Mouse (Mus musculus): ENCODE results near the gene D630045J12Rik. TPM values are rescaled to one million over a fixed set of nuclear protein-coding genes. Genes with fewer than 3 reads are reported as not detected.

The D630045J12Rik gene
- polyA plus RNA-seq, 2 experiments, result 0.10 to 0.31 TPM

DNA sequence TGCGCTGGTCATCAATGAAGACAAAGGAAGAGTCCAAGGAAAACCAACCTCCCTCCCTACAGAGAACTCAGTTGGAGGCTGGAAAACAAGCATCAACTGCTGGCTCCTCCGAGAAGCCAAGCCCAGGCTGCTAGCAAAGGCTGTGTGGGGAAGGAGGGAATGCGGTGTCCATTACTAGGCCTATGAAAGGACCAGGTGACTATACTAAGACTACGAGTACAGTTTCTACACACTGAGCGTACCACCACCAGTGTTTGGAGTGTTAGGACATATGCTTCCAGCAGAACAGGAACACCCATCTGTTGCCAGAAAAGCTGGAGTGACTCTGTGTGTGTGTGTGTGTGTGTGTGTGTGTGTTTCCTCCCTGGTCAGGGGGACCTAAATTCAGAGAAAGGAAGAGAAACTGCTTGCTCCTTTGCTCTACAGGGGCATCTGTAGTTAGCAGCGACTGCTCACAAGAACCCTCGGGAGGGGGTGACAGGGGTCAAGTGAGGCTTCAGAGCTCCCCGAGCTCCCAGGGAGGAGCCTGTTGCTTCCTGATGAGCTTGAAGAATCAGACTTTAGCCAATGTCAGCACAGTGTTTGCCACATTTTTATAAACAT is 108.2 kb downstream of the D630045J12Rik start:
- H3K4me2 ChIP-seq (ENCODE audit: low read depth), result no peak overlapping the region
- no peaks in the 10 kb centered on the region for H3K36me3 ChIP-seq (replicated peaks; ENCODE audit: control insufficient read depth, insufficient read depth, low read depth)
- H3K4me3 ChIP-seq (ENCODE audit: insufficient read depth in 1 of 2, low read depth in 2 of 2, low read length in 2 of 2), result no peak overlapping the region
- H3K9ac ChIP-seq (replicated peaks), result no peak overlapping the region
- WGBS (ENCODE audit: insufficient replicate concordance), result 64% methylated on average over 8 of the region's 8 CpGs
- no peak for TF ChIP-seq EP300 (IDR thresholded peaks at IDR 0.05; ENCODE audit: low read depth)
- no peak for TF ChIP-seq CTCF (IDR thresholded peaks at IDR 0.05; ENCODE audit: low read depth)
- no peak for ATAC-seq (ENCODE audit: insufficient read depth)
- H3K27ac ChIP-seq, result no peak overlapping the region
- DNase-seq (ENCODE audit: low read depth in 3 of 3, low spot score in 3 of 3), result no peak
- H3K27me3 ChIP-seq (ENCODE audit: control insufficient read depth, insufficient read depth, low read length), result no peaks in the 10 kb centered on the region
- H3K4me1 ChIP-seq (replicated peaks; ENCODE audit: control insufficient read depth in 2 of 2, insufficient read depth in 2 of 2, low read length in 1 of 2), result peaks cover 0 to 8% of the 10 kb centered on the region in 2 experiments; a peak in 2 of 4 replicates
- H3K9me3 ChIP-seq (ENCODE audit: control insufficient read depth, low read length), result no peaks in the 10 kb centered on the region

DNA sequence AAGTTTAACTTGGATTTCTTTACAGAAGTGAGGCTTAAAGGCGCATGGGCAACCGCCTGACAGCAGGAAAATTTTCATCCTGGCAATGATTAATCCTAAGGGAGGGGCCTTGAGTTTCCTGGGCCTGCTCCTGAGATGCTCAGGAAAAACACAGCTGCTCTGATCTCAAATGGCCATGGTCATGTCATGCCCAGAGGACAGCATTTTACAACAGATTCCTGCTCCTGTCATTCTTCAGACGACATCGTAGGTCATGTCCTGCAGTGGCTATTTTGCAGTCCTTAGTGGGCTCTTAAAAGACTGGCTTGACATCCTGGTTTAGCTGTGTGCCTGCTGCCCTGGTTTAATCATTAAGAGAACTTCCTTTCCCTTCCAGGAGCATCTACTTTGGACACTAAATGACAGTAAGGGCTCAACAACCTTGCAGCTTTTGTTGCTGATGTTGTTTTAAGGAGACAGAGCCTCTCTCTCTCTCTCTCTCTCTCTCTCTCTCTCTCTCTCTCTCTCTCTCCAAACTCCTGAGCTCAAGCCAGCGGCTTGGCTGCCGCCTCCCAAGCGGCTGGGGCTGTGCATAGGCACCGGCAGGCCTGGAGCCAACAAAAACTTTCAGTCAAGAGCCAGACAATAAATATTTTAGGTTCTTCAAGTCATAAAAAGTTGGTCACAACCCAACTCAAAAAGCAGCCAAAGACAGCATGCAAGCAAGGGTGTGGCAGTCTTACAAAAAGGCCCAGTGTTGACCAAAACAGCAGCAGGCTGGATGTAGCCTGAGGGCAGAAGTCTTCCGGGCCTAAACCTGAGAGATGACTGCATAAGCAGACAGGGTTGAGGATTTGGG is 109.4 kb downstream of the D630045J12Rik start:
- no peak for TF ChIP-seq CTCF (IDR thresholded peaks at IDR 0.05; ENCODE audit: low read depth)
- TF ChIP-seq EP300 (IDR thresholded peaks at IDR 0.05; ENCODE audit: low read depth), result no peak
- DNase-seq (ENCODE audit: low read depth in 3 of 3, low spot score in 3 of 3), result no peak
- no peak overlapping the region for H3K4me2 ChIP-seq (ENCODE audit: low read depth)
- ATAC-seq (ENCODE audit: insufficient read depth), result no peak
- H3K27me3 ChIP-seq (ENCODE audit: control insufficient read depth, insufficient read depth, low read length), result no peaks in the 10 kb centered on the region
- peaks cover 0 to 8% of the 10 kb centered on the region in 2 experiments; a peak in 2 of 4 replicates for H3K4me1 ChIP-seq (replicated peaks; ENCODE audit: control insufficient read depth in 2 of 2, insufficient read depth in 2 of 2, low read length in 1 of 2)
- no peaks in the 10 kb centered on the region for H3K36me3 ChIP-seq (replicated peaks; ENCODE audit: control insufficient read depth, insufficient read depth, low read depth)
- no peak overlapping the region for H3K27ac ChIP-seq
- H3K9me3 ChIP-seq (ENCODE audit: control insufficient read depth, low read length), result no peaks in the 10 kb centered on the region
- no peak overlapping the region for H3K9ac ChIP-seq (replicated peaks)
- no peak overlapping the region for H3K4me3 ChIP-seq (ENCODE audit: insufficient read depth in 1 of 2, low read depth in 2 of 2, low read length in 2 of 2)
- 62% methylated on average over 9 of the region's 9 CpGs for WGBS (ENCODE audit: insufficient replicate concordance)

- Histone ChIP-seq H3K9ac (replicated peaks) (no peak overlapping the region), H3K9me3 (ENCODE audit: control insufficient read depth, low read length) (no peaks in the 10 kb centered on the region), H3K4me1 (replicated peaks; ENCODE audit: control insufficient read depth in 2 of 2, insufficient read depth in 2 of 2, low read length in 1 of 2) (peaks cover 0 to 7% of the 10 kb centered on the region in 2 experiments; a peak in 2 of 4 replicates), H3K27me3 (ENCODE audit: control insufficient read depth, insufficient read depth, low read length) (no peaks in the 10 kb centered on the region), H3K27ac (no peak overlapping the region), H3K36me3 (replicated peaks; ENCODE audit: control insufficient read depth, insufficient read depth, low read depth) (no peaks in the 10 kb centered on the region), H3K4me3 (ENCODE audit: insufficient read depth in 1 of 2, low read depth in 2 of 2, low read length in 2 of 2) (no peak overlapping the region), H3K4me2 (ENCODE audit: low read depth) (no peak overlapping the region)
- TF ChIP-seq EP300 (IDR thresholded peaks at IDR 0.05; ENCODE audit: low read depth), result no peak
- TF ChIP-seq CTCF (IDR thresholded peaks at IDR 0.05; ENCODE audit: low read depth), result no peak
- WGBS (ENCODE audit: insufficient replicate concordance), result 73% methylated on average over 9 of the region's 9 CpGs
- DNase-seq (ENCODE audit: low read depth in 3 of 3, low spot score in 3 of 3), result no peak
- no peak for ATAC-seq (ENCODE audit: insufficient read depth)
These were observed 113.4 kb downstream of the D630045J12Rik start for GRCm38 (mm10) chr6:38140402-38140801.

- Histone ChIP-seq H3K4me3 (ENCODE audit: insufficient read depth in 1 of 2, low read depth in 2 of 2, low read length in 2 of 2) (no peak overlapping the region), H3K4me2 (ENCODE audit: low read depth) (no peak overlapping the region), H3K27me3 (ENCODE audit: control insufficient read depth, insufficient read depth, low read length) (no peaks in the 10 kb centered on the region), H3K27ac (no peak overlapping the region), H3K36me3 (replicated peaks; ENCODE audit: control insufficient read depth, insufficient read depth, low read depth) (no peaks in the 10 kb centered on the region), H3K9ac (replicated peaks) (no peak overlapping the region), H3K9me3 (ENCODE audit: control insufficient read depth, low read length) (no peaks in the 10 kb centered on the region), H3K4me1 (replicated peaks; ENCODE audit: control insufficient read depth in 2 of 2, insufficient read depth in 2 of 2, low read length in 1 of 2) (peaks cover 0 to 4% of the 10 kb centered on the region in 2 experiments; a peak in 2 of 4 replicates)
- no peak for DNase-seq (ENCODE audit: low read depth in 3 of 3, low spot score in 3 of 3)
- TF ChIP-seq CTCF (IDR thresholded peaks at IDR 0.05; ENCODE audit: low read depth), result no peak
- no peak for ATAC-seq (ENCODE audit: insufficient read depth)
- WGBS (ENCODE audit: insufficient replicate concordance), result 62% methylated on average over 3 of the region's 3 CpGs
These were observed 114.7 kb downstream of the D630045J12Rik start for GRCm38 (mm10) chr6:38139086-38139485.

GRCm38 (mm10) chr6:38134806-38135559 is 118.8 kb downstream of the D630045J12Rik start:
- WGBS (ENCODE audit: insufficient replicate concordance), result 64% methylated on average over 8 of the region's 8 CpGs
- H3K9ac ChIP-seq (replicated peaks), result no peak overlapping the region
- H3K9me3 ChIP-seq (ENCODE audit: control insufficient read depth, low read length), result no peaks in the 10 kb centered on the region
- no peak overlapping the region for H3K4me3 ChIP-seq (ENCODE audit: insufficient read depth in 1 of 2, low read depth in 2 of 2, low read length in 2 of 2)
- H3K4me1 ChIP-seq (replicated peaks; ENCODE audit: control insufficient read depth in 2 of 2, insufficient read depth in 2 of 2, low read length in 1 of 2), result no peaks in the 10 kb centered on the region
- no peaks in the 10 kb centered on the region for H3K27me3 ChIP-seq (ENCODE audit: control insufficient read depth, insufficient read depth, low read length)
- ATAC-seq (ENCODE audit: insufficient read depth), result no peak
- DNase-seq (ENCODE audit: low read depth in 3 of 3, low spot score in 3 of 3), result no peak
- no peaks in the 10 kb centered on the region for H3K36me3 ChIP-seq (replicated peaks; ENCODE audit: control insufficient read depth, insufficient read depth, low read depth)
- no peak overlapping the region for H3K4me2 ChIP-seq (ENCODE audit: low read depth)
- no peak overlapping the region for H3K27ac ChIP-seq
- TF ChIP-seq EP300 (IDR thresholded peaks at IDR 0.05; ENCODE audit: low read depth) (no peak), CTCF (IDR thresholded peaks at IDR 0.05; ENCODE audit: low read depth) (no peak)
